Mouse (Mus musculus) spleen, adult 2 months (tissue): ENCODE measurements around the gene Fthl17d. TPM values are rescaled to one million over a fixed set of nuclear protein-coding genes. Genes with fewer than 3 reads are reported as not detected.
"Not testable (repeated sequence)": the region's sequence is repeated elsewhere in the genome, so short reads cannot be mapped to it uniquely, and the experiment has no call there.

ENCODE experiments used
- DNase-seq, 2 experiments: peaks; one replicate each; pipeline versions ENCODE4 v3.0.0 to v3.0.0-alpha.2; 2012 to 2021; ENCODE audit warnings: low spot score in 2 of 2, low read depth in 1 of 2
- H3K27ac ChIP-seq: fragments of 200-500 bp; 2 replicates; pipeline ENCODE4 v1.5.1; 2012; ENCODE audit warnings: low read length, inconsistent platforms; ENCODE audit not compliant: insufficient read depth
- H3K27me3 ChIP-seq: fragments of 200-500 bp; 2 replicates; pipeline ENCODE4 v1.6.1; 2012; ENCODE audit warnings: mild to moderate bottlenecking, moderate library complexity, low read length, inconsistent platforms; ENCODE audit not compliant: control insufficient read depth, insufficient read depth
- H3K36me3 ChIP-seq: fragments of 200-500 bp; 2 replicates; pipeline ENCODE4 v1.6.1; 2012; ENCODE audit warnings: mild to moderate bottlenecking, low read length, inconsistent platforms; ENCODE audit not compliant: control insufficient read depth, insufficient read depth
- H3K4me1 ChIP-seq: fragments of 200-500 bp; 2 replicates; pipeline ENCODE4 v1.6.1; 2011; ENCODE audit warnings: inconsistent platforms; ENCODE audit not compliant: control insufficient read depth, insufficient read depth, insufficient read length
- H3K4me3 ChIP-seq: fragments of 200-500 bp; 2 replicates; pipeline ENCODE4 v1.5.1; 2011; ENCODE audit warnings: mild to moderate bottlenecking, inconsistent platforms; ENCODE audit not compliant: insufficient read depth, insufficient read length; ENCODE audit errors: extremely low read depth
- CTCF ChIP-seq: fragments of 200-500 bp; IDR thresholded peaks from 2 replicates; pipeline ENCODE4 v1.5.1; 2011; ENCODE audit warnings: mild to moderate bottlenecking, inconsistent platforms; ENCODE audit not compliant: insufficient read depth, insufficient read length, insufficient replicate concordance; ENCODE audit errors: extremely low read depth
- POLR2A ChIP-seq: fragments of 200-500 bp; IDR thresholded peaks from 2 replicates; pipeline ENCODE4 v1.6.1; 2011; ENCODE audit warnings: low read depth, low read length, inconsistent platforms
- WGBS: fragments of 180-500 bp; shearing (Covaris S2); methylation state at CpG from one replicate; pipeline ENCODE4 v1.1.7; 2018; 5-methylcytosine and 5-hydroxymethylcytosine counted together
- polyA plus RNA-seq: library from polyadenylated mRNA; depleted of rRNA; stranded (reverse); fragments of >200 nt; gene quantifications from 2 replicates; pipeline ENCODE4 v1.2.3, GENCODE M21; 2012; rRNA removed

The Fthl17d gene
- not detected in 2 replicates for polyA plus RNA-seq

GRCm38 (mm10) chrX:8986655-8987054 lies at the start of gene Fthl17d:
Gene Fthl17d, minus strand, starts transcription at chrX:8986755.
- H3K36me3 ChIP-seq, H3K27me3 ChIP-seq, H3K4me1 ChIP-seq, H3K27ac ChIP-seq, DNase-seq, H3K4me3 ChIP-seq: not testable (repeated sequence)
- no CpG with 5 or more reads among the region's 9 CpGs for WGBS

DNA sequence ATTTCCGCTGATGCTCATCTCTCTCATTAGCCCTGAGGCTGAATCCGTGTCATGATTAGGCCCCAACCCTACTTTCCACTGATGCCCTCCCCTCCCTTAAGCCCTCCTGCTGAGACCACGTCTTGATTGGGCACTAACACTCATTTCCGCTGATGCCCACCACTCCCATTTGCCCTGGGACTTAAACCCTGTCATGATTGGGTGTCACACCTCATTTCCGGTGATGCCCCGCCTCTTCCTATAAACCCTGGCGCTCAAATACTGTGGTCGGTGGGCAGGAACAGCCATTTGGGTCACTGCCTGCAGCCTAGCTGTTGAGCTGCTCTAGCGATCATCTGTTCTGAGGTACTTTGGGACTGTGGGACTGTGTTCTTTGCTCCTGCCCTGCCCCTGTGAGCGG lies 46.6 kb upstream of the Fthl17d start, which contains the start of gene Fthl17e:
TSS of gene Fthl17e (plus strand) at position 301 of the 400 bp plus-strand sequence.
- not testable (repeated sequence) for H3K36me3 ChIP-seq, H3K4me1 ChIP-seq, H3K27ac ChIP-seq, H3K27me3 ChIP-seq, DNase-seq, H3K4me3 ChIP-seq
- WGBS, result 86% methylated on average over 1 of the region's 10 CpGs

GRCm38 (mm10) chrX:9019481-9019880 lies 32.9 kb upstream of the Fthl17d start:
- 72% methylated on average over 10 of the region's 10 CpGs for WGBS
- Histone ChIP-seq H3K27me3 (no peaks in the 10 kb centered on the region), H3K4me3 (no peak overlapping the region), H3K36me3 (no peaks in the 10 kb centered on the region), H3K27ac (no peak overlapping the region), H3K4me1 (no peaks in the 10 kb centered on the region)
- no peak for DNase-seq
- TF ChIP-seq POLR2A, result no peak
- TF ChIP-seq CTCF, result no peak

GRCm38 (mm10) chrX:9016079-9016478 lies 29.5 kb upstream of the Fthl17d start:
- no peaks in the 10 kb centered on the region for H3K4me1 ChIP-seq
- no peak overlapping the region for H3K4me3 ChIP-seq
- no peak for DNase-seq
- H3K27ac ChIP-seq, result no peak overlapping the region
- H3K27me3 ChIP-seq, result no peaks in the 10 kb centered on the region
- H3K36me3 ChIP-seq, result no peaks in the 10 kb centered on the region
- WGBS, result 71% methylated on average over 1 of the region's 1 CpGs
- TF ChIP-seq POLR2A (no peak), CTCF (no peak)

DNA sequence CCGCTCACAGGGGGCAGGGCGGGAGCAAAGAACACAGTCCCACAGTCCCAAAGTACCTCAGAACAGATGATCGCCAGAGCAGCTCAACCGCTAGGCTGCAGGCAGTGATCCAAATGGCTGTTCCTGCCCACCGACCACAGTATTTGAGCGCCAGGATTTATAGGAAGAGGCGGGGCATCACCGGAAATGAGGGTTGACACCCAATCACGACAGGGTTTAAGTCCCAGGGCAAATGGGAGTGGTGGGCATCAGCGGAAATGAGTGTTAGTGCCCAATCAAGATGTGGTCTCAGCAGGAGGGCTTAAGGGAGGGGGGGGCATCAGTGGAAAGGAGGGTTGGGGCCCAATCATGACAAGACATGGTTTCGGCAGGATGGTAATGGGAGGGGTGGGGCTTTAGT lies 10.1 kb downstream of the Fthl17d start, which contains the start of gene Fthl17c:
TSS of gene Fthl17c (minus strand) at position 101 of the 400 bp plus-strand sequence.
- H3K4me1 ChIP-seq, H3K27ac ChIP-seq, H3K36me3 ChIP-seq, H3K27me3 ChIP-seq, H3K4me3 ChIP-seq, DNase-seq: not testable (repeated sequence)
- no CpG with 5 or more reads among the region's 11 CpGs for WGBS

DNA sequence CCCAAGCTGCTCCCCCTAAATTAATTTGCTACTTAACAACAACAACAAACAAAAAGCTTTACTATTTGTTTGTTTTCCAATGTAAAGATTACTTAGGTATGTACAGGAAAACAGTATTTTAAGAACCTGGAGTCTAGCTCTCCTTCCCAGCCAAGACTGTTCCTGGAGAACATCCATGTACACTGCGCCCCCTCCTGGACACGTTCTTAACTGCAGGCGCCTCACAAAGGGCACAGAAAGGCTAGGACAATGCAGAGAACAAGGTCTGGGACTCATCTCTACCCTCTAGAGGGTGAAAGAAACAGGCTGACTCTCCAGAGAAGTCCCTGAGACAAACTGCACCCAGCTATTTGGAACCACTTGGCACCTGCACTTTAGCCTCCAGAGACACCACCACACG lies 21.9 kb downstream of the Fthl17d start:
- H3K27ac ChIP-seq, result not testable (repeated sequence)

GRCm38 (mm10) chrX:8962875-8963274 lies 23.7 kb downstream of the Fthl17d start, which contains the start of gene Fthl17b:
Gene Fthl17b, minus strand, starts transcription at chrX:8962975.
- not testable (repeated sequence) for H3K27ac ChIP-seq, DNase-seq, H3K27me3 ChIP-seq, H3K36me3 ChIP-seq, H3K4me3 ChIP-seq, H3K4me1 ChIP-seq
- 89% methylated on average over 4 of the region's 11 CpGs for WGBS

More for the DNA sequence above, 21.9 kb downstream of the Fthl17d start:
- H3K4me3 ChIP-seq, H3K4me1 ChIP-seq, H3K36me3 ChIP-seq, H3K27me3 ChIP-seq, DNase-seq: not testable (repeated sequence)
- WGBS, result 50% methylated on average over 4 of the region's 4 CpGs

- H3K27me3 ChIP-seq, H3K4me1 ChIP-seq, H3K36me3 ChIP-seq, H3K4me3 ChIP-seq, H3K27ac ChIP-seq: not testable (repeated sequence)
- WGBS, result 19% methylated on average over 7 of the region's 7 CpGs
- DNase-seq, result peak in 1 of 2 experiments; percentile 35
These were observed 38.3 kb downstream of the Fthl17d start for GRCm38 (mm10) chrX:8948130-8948805.
